19 mouse cellular contexts compared by ENCODE assay signal in genomic region chr6:81413611-81414010, GRCm38 (mm10).
DNase-seq lines count a peak whose midpoint lies in the region; TF ChIP-seq lines count a peak whose summit lies in the region.
"Had no signal": no experiment of that assay in that cellular context is flagged by ENCODE, and none has a peak within 500 bp of the region (broad histone marks: within the 10 kb centered on the region; RNA-seq: fewer than 3 reads in every experiment).

No protein-coding gene starts in this region.

- intact Hi-C loops in heart, postnatal 10 days (cut with DNase I), result no loop called here

- H3K4me3 ChIP-seq in layer of hippocampus, adult 2 months, result no peak overlapping the region
- H3K4me3 ChIP-seq: intestine, embryonic 15.5 days; limb, embryonic 15.5 days; midbrain, embryonic 12.5 days; neural tube, embryonic 13.5 days; stomach, embryonic 15.5 days had no signal

- DNase-seq in right cerebral cortex, adult 18-20 months, result peak; percentile 51
- DNase-seq in right cerebral cortex, postnatal 4 days, result no peak
- peak; percentile 59 to 83 for DNase-seq in layer of hippocampus, adult 2 months (ENCODE audit: low spot score in 2 of 2)
- DNase-seq in left cerebral cortex, adult 9 months (ENCODE audit: low spot score in 2 of 2), result peak; percentile 37 to 49
- DNase-seq in cerebellum, adult 9-11 months, result no peak
- DNase-seq in cerebellum, adult 11 months, result no peak
- no peak for DNase-seq in heart, postnatal 10 days
- DNase-seq: cerebellum, postnatal 14 days; gastrocnemius, postnatal 25 days; kidney, postnatal 4 days; lung, embryonic 14.5 days; lung, postnatal 4 days; spleen, adult 18-20 months had no signal

- peak overlapping the region; percentile 90 for H3K27ac ChIP-seq in layer of hippocampus, adult 2 months
- H3K27ac ChIP-seq: hindbrain, embryonic 14.5 days; intestine, embryonic 15.5 days; limb, embryonic 15.5 days; midbrain, embryonic 12.5 days; neural tube, embryonic 13.5 days; stomach, embryonic 15.5 days had no signal

- no peak for TF ChIP-seq CTCF in layer of hippocampus, adult 2 months (conservative IDR thresholded peaks at IDR 0.05)

Comparison
In these comparisons a context has a peak if more than half of its experiments do, and no peak if none do; other contexts are left out.
1. DNase-seq: peak in right cerebral cortex, adult 18-20 months (single experiment), layer of hippocampus, adult 2 months (2 of 2) and left cerebral cortex, adult 9 months (2 of 2); none in right cerebral cortex, postnatal 4 days (single experiment), cerebellum, adult 9-11 months (single experiment), cerebellum, adult 11 months (single experiment) and heart, postnatal 10 days (0 of 2).